Mouse (Mus musculus) embryonic facial prominence, embryonic 10.5 days (tissue): Measurements from ENCODE around the gene Miga2. TPM values are rescaled to one million over a fixed set of nuclear protein-coding genes. Genes with fewer than 3 reads are reported as not detected.

ENCODE experiments used
- DNase-seq: peaks from one replicate; pipeline ENCODE4 v3.0.0-alpha.2; 2017; ENCODE audit warnings: low spot score
- H3K27ac ChIP-seq: fragments of 300-500 bp; sonication (generic); replicated peaks from 2 replicates; pipeline ENCODE4 v1.5.1; 2016; ENCODE audit warnings: mild to moderate bottlenecking
- H3K27me3 ChIP-seq: fragments of 300-500 bp; sonication (generic); replicated peaks from 2 replicates; pipeline ENCODE4 v1.6.1; 2016; ENCODE audit warnings: low read depth, mild to moderate bottlenecking; ENCODE audit not compliant: poor library complexity, severe bottlenecking
- H3K36me3 ChIP-seq: fragments of 300-500 bp; sonication (generic); replicated peaks from 2 replicates; pipeline ENCODE4 v1.6.1; 2016; ENCODE audit warnings: mild to moderate bottlenecking, moderate library complexity
- H3K4me1 ChIP-seq: fragments of 300-500 bp; sonication (generic); 2 replicates; pipeline ENCODE4 v1.6.1; 2016
- H3K4me3 ChIP-seq: fragments of 300-500 bp; sonication (generic); 2 replicates; pipeline ENCODE4 v1.5.1; 2016; ENCODE audit warnings: mild to moderate bottlenecking, moderate library complexity
- H3K9me3 ChIP-seq: fragments of 300-500 bp; sonication (generic); 2 replicates; pipeline ENCODE4 v1.6.1; 2016; ENCODE audit warnings: mild to moderate bottlenecking
- WGBS: fragments of 180-500 bp; shearing (Covaris S2); methylation state at CpG from one replicate; pipeline ENCODE4 v1.1.7; 2016; 5-methylcytosine and 5-hydroxymethylcytosine counted together
- polyA plus RNA-seq: library from polyadenylated mRNA; unstranded; fragments of >200 nt; fragmentation: Nextera tagmentation; extraction: Ambion mirVana; gene quantifications from 2 replicates; pipeline ENCODE4 v1.2.1, GENCODE M21; 2016

Gene Miga2
- polyA plus RNA-seq, 1 experiment from 2014 or later: 30.8 TPM

GRCm38 (mm10) chr2:30403870-30404269 lies 39.8 kb downstream of the Miga2 start:
- WGBS: 90% methylated on average over 1 of the region's 1 CpGs
- H3K27me3 ChIP-seq: no peaks in the 10 kb centered on the region
- H3K36me3 ChIP-seq: peaks cover 97% of the 10 kb centered on the region
- H3K27ac ChIP-seq: no peak overlapping the region
- H3K9me3 ChIP-seq: no peaks in the 10 kb centered on the region
- no peak overlapping the region for H3K4me3 ChIP-seq
- H3K4me1 ChIP-seq: peaks cover 18% of the 10 kb centered on the region
- DNase-seq: no peak

- Histone ChIP-seq H3K27ac (no peak overlapping the region), H3K27me3 (no peaks in the 10 kb centered on the region), H3K4me1 (no peaks in the 10 kb centered on the region), H3K4me3 (no peak overlapping the region), H3K36me3 (peaks cover 81% of the 10 kb centered on the region), H3K9me3 (no peaks in the 10 kb centered on the region)
- DNase-seq: no peak
- 91% methylated on average over 2 of the region's 2 CpGs for WGBS
Observed at GRCm38 (mm10) chr2:30407221-30407620, 43.2 kb downstream of the Miga2 start.

- H3K4me1 ChIP-seq: 0 out of 2 replicates have a peak, but pooled peaks cover 1% of the 10 kb centered on the region
- H3K27ac ChIP-seq: no peak overlapping the region
- no peaks in the 10 kb centered on the region for H3K27me3 ChIP-seq
- H3K9me3 ChIP-seq: no peaks in the 10 kb centered on the region
- H3K4me3 ChIP-seq: no peak overlapping the region
- no peak for DNase-seq
- H3K36me3 ChIP-seq: peaks cover 81% of the 10 kb centered on the region
- WGBS: 92% methylated on average over 10 of the region's 10 CpGs
Observed at GRCm38 (mm10) chr2:30407778-30408177, 43.7 kb downstream of the Miga2 start.

GRCm38 (mm10) chr2:30408452-30409100 lies 44.5 kb downstream of the Miga2 start:
- H3K4me1 ChIP-seq: peaks cover 7% of the 10 kb centered on the region
- peaks cover 76% of the 10 kb centered on the region for H3K36me3 ChIP-seq
- no peak overlapping the region for H3K4me3 ChIP-seq
- WGBS: 82% methylated on average over 8 of the region's 8 CpGs
- peaks cover 8% of the 10 kb centered on the region for H3K27me3 ChIP-seq
- H3K27ac ChIP-seq: no peak overlapping the region
- DNase-seq: no peak
- no peaks in the 10 kb centered on the region for H3K9me3 ChIP-seq

GRCm38 (mm10) chr2:30409454-30410176 lies 45.6 kb downstream of the Miga2 start:
- H3K36me3 ChIP-seq: peaks cover 69% of the 10 kb centered on the region
- H3K27ac ChIP-seq: no peak overlapping the region
- peaks cover 16% of the 10 kb centered on the region for H3K4me1 ChIP-seq
- no peaks in the 10 kb centered on the region for H3K9me3 ChIP-seq
- no peak overlapping the region for H3K4me3 ChIP-seq
- 88% methylated on average over 5 of the region's 5 CpGs for WGBS
- H3K27me3 ChIP-seq: peaks cover 18% of the 10 kb centered on the region
- no peak for DNase-seq

GRCm38 (mm10) chr2:30413038-30413973 lies 49.3 kb downstream of the Miga2 start:
- Histone ChIP-seq H3K27me3 (peaks cover 22% of the 10 kb centered on the region), H3K27ac (no peak overlapping the region), H3K36me3 (peaks cover 32% of the 10 kb centered on the region), H3K9me3 (no peaks in the 10 kb centered on the region), H3K4me3 (no peak overlapping the region), H3K4me1 (peaks cover 41% of the 10 kb centered on the region)
- DNase-seq: no peak
- WGBS: 74% methylated on average over 16 of the region's 16 CpGs

GRCm38 (mm10) chr2:30414101-30414500 lies 50.1 kb downstream of the Miga2 start:
- Histone ChIP-seq H3K36me3 (peaks cover 25% of the 10 kb centered on the region), H3K9me3 (no peaks in the 10 kb centered on the region), H3K27me3 (peaks cover 22% of the 10 kb centered on the region), H3K4me3 (peak overlapping the region; percentile 87; the same call in 1 of the 2 replicates), H3K4me1 (peaks cover 49% of the 10 kb centered on the region), H3K27ac (no peak overlapping the region)
- no peak for DNase-seq
- 90% methylated on average over 4 of the region's 4 CpGs for WGBS

GRCm38 (mm10) chr2:30414681-30415080 lies 50.6 kb downstream of the Miga2 start:
- 45% methylated on average over 5 of the region's 5 CpGs for WGBS

GRCm38 (mm10) chr2:30415157-30415935 lies 51.3 kb downstream of the Miga2 start, which contains the start of gene Crat:
Gene Crat, minus strand, starts transcription at chr2:30415813.
- H3K4me1 ChIP-seq: peaks cover 53% of the 10 kb centered on the region
- 0 out of 2 replicates have a peak, but pooled peaks cover 16% of the 10 kb centered on the region for H3K36me3 ChIP-seq
- H3K27me3 ChIP-seq: peaks cover 22% of the 10 kb centered on the region
- H3K27ac ChIP-seq: peak within 1 kb of the TSS; percentile 99
- WGBS: 1% methylated on average over 58 of the region's 58 CpGs
- peak; percentile 89 for DNase-seq
- no peaks in the 10 kb centered on the region for H3K9me3 ChIP-seq
- H3K4me3 ChIP-seq: peak within 1 kb of the TSS; percentile 87

More at GRCm38 (mm10) chr2:30414681-30415080, 50.6 kb downstream of the Miga2 start:
- peaks cover 22% of the 10 kb centered on the region for H3K27me3 ChIP-seq
- no peaks in the 10 kb centered on the region for H3K9me3 ChIP-seq
- peak overlapping the region; percentile 87 for H3K4me3 ChIP-seq
- H3K36me3 ChIP-seq: peaks cover 20% of the 10 kb centered on the region
- no peak for DNase-seq
- H3K4me1 ChIP-seq: peaks cover 53% of the 10 kb centered on the region
- peak overlapping the region; percentile 99 for H3K27ac ChIP-seq

GRCm38 (mm10) chr2:30415936-30416648 lies 52.1 kb downstream of the Miga2 start, which contains the start of gene Ptpa:
Gene Ptpa, plus strand, starts transcription at chr2:30416039.
- Histone ChIP-seq H3K27me3 (peaks cover 22% of the 10 kb centered on the region), H3K4me1 (peaks cover 55% of the 10 kb centered on the region)

GRCm38 (mm10) chr2:30416649-30416965 lies 52.6 kb downstream of the Miga2 start:
- Histone ChIP-seq H3K27me3 (peaks cover 22% of the 10 kb centered on the region), H3K36me3 (peaks cover 17% of the 10 kb centered on the region; the same call in 1 of the 2 replicates), H3K9me3 (no peaks in the 10 kb centered on the region), H3K4me3 (peak overlapping the region; percentile 87), H3K27ac (peak overlapping the region; percentile 99), H3K4me1 (peaks cover 58% of the 10 kb centered on the region)
- under 1% methylated on average over 7 of the region's 7 CpGs for WGBS
- DNase-seq: no peak

More at GRCm38 (mm10) chr2:30415936-30416648, 52.1 kb downstream of the Miga2 start, which contains the start of gene Ptpa:
- DNase-seq: peak; percentile 95
- WGBS: under 1% methylated on average over 67 of the region's 67 CpGs
- no peaks in the 10 kb centered on the region for H3K9me3 ChIP-seq
- H3K27ac ChIP-seq: peak within 1 kb of the TSS; percentile 99
- H3K4me3 ChIP-seq: peak within 1 kb of the TSS; percentile 87
- peaks cover 14% of the 10 kb centered on the region; the same call in 1 of the 2 replicates for H3K36me3 ChIP-seq
